Mouse (Mus musculus) testis, adult 2 months (tissue): Measurements from ENCODE around the gene Slc1a3. TPM values are rescaled to one million over a fixed set of nuclear protein-coding genes. Genes with fewer than 3 reads are reported as not detected.

Source experiments
- H3K27ac ChIP-seq: fragments of 200-500 bp; 2 replicates; pipeline ENCODE4 v1.5.1; 2012; ENCODE audit warnings: low read depth, low read length; ENCODE audit not compliant: control insufficient read depth, insufficient read depth
- H3K27me3 ChIP-seq: fragments of 200-500 bp; 2 replicates; pipeline ENCODE4 v1.6.1; 2012; ENCODE audit warnings: mild to moderate bottlenecking, low read length, moderate library complexity; ENCODE audit not compliant: control insufficient read depth, insufficient read depth
- H3K36me3 ChIP-seq: fragments of 200-500 bp; 2 replicates; pipeline ENCODE4 v1.6.1; 2012; ENCODE audit warnings: mild to moderate bottlenecking, low read length; ENCODE audit not compliant: control insufficient read depth, insufficient read depth
- H3K4me1 ChIP-seq: fragments of 200-500 bp; 2 replicates; pipeline ENCODE4 v1.6.1; 2012; ENCODE audit warnings: low read length; ENCODE audit not compliant: control insufficient read depth, insufficient read depth
- H3K4me3 ChIP-seq: fragments of 200-500 bp; 2 replicates; pipeline ENCODE4 v1.5.1; 2012; ENCODE audit warnings: low read depth, mild to moderate bottlenecking, low read length, moderate library complexity, mixed read lengths; ENCODE audit not compliant: control insufficient read depth
- CTCF ChIP-seq: fragments of 200-500 bp; IDR thresholded peaks from 2 replicates; pipeline ENCODE4 v1.5.1; 2012; ENCODE audit warnings: low read depth, mild to moderate bottlenecking, inconsistent platforms, low read length, moderate library complexity; ENCODE audit not compliant: control insufficient read depth, insufficient read depth, insufficient replicate concordance
- POLR2A ChIP-seq: fragments of 200-500 bp; IDR thresholded peaks from 2 replicates; pipeline ENCODE4 v1.6.1; 2012; ENCODE audit warnings: low read depth, mild to moderate bottlenecking, inconsistent platforms, low read length, moderate library complexity; ENCODE audit not compliant: control insufficient read depth
- polyA plus RNA-seq: library from polyadenylated mRNA; depleted of rRNA; stranded (reverse); fragments of >200 nt; gene quantifications from 2 replicates; pipeline ENCODE4 v1.2.3, GENCODE M21; 2012

Slc1a3 gene
- polyA plus RNA-seq, 1 experiment, result 2.0 TPM

GRCm38 (mm10) chr15:8672532-8672931 is 38.0 kb downstream of the Slc1a3 start:
- no peak overlapping the region for H3K27ac ChIP-seq
- TF ChIP-seq CTCF (no peak), POLR2A (no peak)
- H3K27me3 ChIP-seq, result no peaks in the 10 kb centered on the region
- H3K4me3 ChIP-seq, result no peak overlapping the region
- H3K36me3 ChIP-seq, result no peaks in the 10 kb centered on the region
- H3K4me1 ChIP-seq, result no peaks in the 10 kb centered on the region

DNA sequence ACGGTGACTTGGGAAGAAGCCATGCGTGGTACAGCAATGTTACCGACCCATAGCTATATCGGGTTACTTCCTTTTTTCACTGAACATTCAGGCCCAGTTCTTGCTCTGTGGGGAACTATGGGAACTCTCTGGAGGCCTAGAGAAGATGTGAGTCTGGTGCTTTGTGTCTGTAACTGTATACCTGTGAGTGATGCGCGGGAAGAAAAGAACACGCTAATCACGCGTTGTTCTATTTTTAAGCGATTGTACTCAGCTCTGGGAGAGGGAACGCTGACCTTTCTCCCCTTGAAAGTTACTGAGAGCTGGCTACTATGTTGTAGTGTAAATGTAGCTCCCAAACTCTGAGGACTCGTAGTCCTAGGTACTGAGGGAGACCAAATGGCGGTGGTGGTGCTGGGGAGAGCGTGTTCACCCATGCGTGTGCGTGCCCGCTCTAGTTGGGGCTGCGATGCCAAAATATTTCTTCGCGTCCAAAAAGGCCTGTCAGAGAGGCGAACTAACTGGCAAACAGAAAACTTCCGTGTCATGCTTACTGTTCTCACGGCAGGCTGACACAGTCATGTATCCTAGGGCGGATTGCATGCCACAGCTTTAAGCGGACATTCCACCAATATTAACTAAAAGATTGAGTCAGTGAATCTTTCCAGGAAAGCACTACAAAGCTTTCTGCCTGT is 42.6 kb downstream of the Slc1a3 start:
- H3K27me3 ChIP-seq, result no peaks in the 10 kb centered on the region
- no peaks in the 10 kb centered on the region for H3K4me1 ChIP-seq
- TF ChIP-seq CTCF (no peak), POLR2A (no peak)
- no peak overlapping the region for H3K4me3 ChIP-seq
- H3K36me3 ChIP-seq, result no peaks in the 10 kb centered on the region
- H3K27ac ChIP-seq, result no peak overlapping the region

DNA sequence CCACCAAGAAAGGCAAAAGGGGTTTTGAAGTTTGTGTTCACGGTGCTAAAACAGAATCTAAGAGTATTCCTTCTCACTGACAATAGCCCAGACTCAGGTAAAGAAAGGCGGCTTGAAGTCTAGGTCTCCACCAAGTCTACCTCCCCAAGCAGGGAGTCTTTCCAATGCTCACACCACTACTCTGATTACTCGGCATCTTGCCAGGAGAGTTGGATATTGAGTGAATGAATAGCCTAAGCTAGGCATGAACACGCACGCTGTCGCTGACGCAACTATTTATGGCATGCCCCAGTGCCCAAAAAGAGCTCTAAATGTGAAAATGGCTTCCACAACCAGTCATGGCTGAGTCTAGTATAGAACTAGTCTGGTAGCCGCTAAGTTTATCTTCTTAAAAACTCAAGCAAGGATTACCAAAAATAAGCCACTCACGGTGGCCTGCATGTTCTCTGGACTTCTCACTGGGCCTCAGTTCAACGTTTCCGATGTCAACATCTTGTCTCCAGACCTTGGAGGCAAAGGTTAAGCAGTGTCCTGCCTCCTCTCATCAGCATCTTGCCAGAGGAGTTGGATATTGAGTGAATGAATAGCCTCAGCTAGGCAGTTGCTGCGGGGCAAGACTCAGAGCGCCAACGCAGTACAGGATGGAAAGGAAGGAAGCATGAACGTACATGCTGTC is 44.8 kb downstream of the Slc1a3 start:
- TF ChIP-seq POLR2A (no peak), CTCF (no peak)
- Histone ChIP-seq H3K4me1 (no peaks in the 10 kb centered on the region), H3K4me3 (no peak overlapping the region), H3K36me3 (no peaks in the 10 kb centered on the region), H3K27me3 (no peaks in the 10 kb centered on the region), H3K27ac (no peak overlapping the region)

DNA sequence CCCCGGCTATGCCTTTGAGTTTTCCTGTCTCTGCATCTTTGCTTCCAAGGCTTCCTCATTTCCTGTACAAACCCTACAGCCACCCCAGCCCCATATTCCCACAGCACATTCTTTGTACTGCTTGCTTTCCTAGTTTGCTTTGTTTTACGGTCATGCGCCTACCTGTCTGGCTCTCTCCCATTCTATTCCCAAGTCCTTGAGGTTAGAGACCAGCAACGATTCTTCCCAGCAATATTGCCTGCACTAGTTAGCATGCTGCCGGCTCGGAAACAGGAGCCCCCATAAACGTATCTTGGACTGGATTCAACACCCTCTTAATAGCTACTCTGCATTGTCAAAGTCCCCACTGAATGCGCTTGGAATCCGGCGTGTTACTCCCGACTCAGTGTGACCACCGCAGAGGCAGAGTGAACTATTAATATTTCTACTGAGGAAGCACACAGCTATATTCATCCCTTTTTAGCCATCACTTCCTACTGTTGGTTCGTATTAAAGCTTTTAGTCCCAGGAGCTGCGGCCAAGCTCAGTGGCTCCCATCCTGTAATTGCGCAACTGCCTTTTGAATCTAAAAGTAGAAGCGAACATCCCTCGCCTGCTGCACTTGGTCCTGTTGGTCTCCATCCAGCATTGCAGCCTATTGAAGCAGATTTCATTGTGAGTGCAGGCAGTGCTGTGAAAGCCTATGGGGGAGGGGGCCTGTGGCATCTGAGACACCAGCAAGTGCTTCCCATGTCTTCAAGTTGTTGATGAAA is 47.0 kb downstream of the Slc1a3 start:
- H3K27ac ChIP-seq, result no peak overlapping the region

DNA sequence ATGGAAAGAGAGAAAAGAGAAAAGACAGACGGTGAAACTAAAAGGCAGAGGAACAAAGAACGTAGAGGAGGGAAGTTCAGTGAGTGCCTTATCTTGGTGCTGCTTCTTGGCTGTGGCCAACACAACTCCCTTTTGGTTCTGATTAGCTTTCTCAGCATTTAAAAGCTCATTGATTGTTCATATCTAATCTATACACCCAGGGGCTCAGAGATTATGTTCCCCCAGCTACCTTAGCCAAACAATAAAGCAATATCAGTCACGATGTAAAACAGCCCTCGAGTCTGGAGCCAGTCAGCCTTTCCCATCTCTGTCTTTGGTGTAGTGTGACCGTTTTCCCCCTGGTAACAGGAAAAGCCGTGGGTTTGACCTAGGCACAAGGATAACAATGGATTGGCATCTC is 48.7 kb downstream of the Slc1a3 start:
- H3K4me3 ChIP-seq, result no peak overlapping the region
- H3K4me1 ChIP-seq, result no peaks in the 10 kb centered on the region
- no peak overlapping the region for H3K27ac ChIP-seq
- H3K27me3 ChIP-seq, result no peaks in the 10 kb centered on the region
- TF ChIP-seq CTCF (no peak), POLR2A (no peak)
- no peaks in the 10 kb centered on the region for H3K36me3 ChIP-seq

More for the DNA sequence above, 47.0 kb downstream of the Slc1a3 start:
- Histone ChIP-seq H3K4me3 (no peak overlapping the region), H3K36me3 (no peaks in the 10 kb centered on the region), H3K27me3 (no peaks in the 10 kb centered on the region), H3K4me1 (no peaks in the 10 kb centered on the region)
- no peak for TF ChIP-seq POLR2A
- no peak for TF ChIP-seq CTCF

DNA sequence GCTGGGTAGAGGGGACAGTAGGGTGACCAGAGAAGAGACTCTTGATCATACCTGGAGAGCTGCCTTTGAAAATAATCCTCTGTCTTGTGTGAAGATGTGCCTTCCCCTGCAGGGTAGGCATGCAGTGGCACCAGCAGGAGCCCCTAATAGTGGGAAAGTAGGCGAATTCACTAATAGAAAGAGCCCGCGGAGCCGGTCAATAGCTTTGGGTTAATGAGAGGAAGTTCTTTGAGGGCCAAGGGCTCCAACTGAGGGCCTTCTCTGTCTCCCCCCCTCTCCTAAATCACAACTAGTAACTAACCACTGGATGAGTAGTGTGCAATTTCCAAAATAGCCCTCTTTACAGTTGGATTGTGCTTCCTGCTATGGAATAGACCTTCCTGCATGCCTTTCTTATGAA is 50.6 kb downstream of the Slc1a3 start:
- Histone ChIP-seq H3K27me3 (no peaks in the 10 kb centered on the region), H3K36me3 (no peaks in the 10 kb centered on the region), H3K4me1 (no peaks in the 10 kb centered on the region), H3K27ac (no peak overlapping the region), H3K4me3 (no peak overlapping the region)
- TF ChIP-seq CTCF, result no peak
- TF ChIP-seq POLR2A, result no peak

- TF ChIP-seq POLR2A, result no peak
- TF ChIP-seq CTCF, result no peak
- H3K4me3 ChIP-seq, result no peak overlapping the region
- H3K36me3 ChIP-seq, result no peaks in the 10 kb centered on the region
- H3K27me3 ChIP-seq, result no peaks in the 10 kb centered on the region
- H3K27ac ChIP-seq, result no peak overlapping the region
- H3K4me1 ChIP-seq, result no peaks in the 10 kb centered on the region
Measured at GRCm38 (mm10) chr15:8659483-8659971, 51.0 kb downstream of the Slc1a3 start.
